19 mouse cellular contexts compared by ENCODE assay signal in genomic region chrX:81732506-81732905, GRCm38 (mm10).
"Had no signal": no experiment of that assay in that cellular context is flagged by ENCODE, and none has a peak within 500 bp of the region (broad histone marks: within the 10 kb centered on the region; RNA-seq: fewer than 3 reads in every experiment).

No protein-coding gene starts in this region.

- DNase-seq: lung, adult 18-20 months; lung, embryonic 14.5 days; lung, postnatal 10 days; lung, postnatal 4 days; midbrain, embryonic 14.5 days; retina, postnatal 1 day; right cerebral cortex, adult 18-20 months; right cerebral cortex, postnatal 25 days; thymus, adult 2 months; thymus, postnatal 25 days; thymus, postnatal 4 days had no signal

- H3K27ac ChIP-seq: liver, embryonic 14.5 days; midbrain, embryonic 10.5 days; midbrain, embryonic 12.5 days; neural tube, embryonic 13.5 days; neural tube, embryonic 15.5 days; stomach, embryonic 15.5 days; stomach, postnatal 0 days had no signal

- H3K4me2 ChIP-seq: lung, embryonic 14.5 days; midbrain, embryonic 12.5 days; neural tube, embryonic 13.5 days; neural tube, embryonic 15.5 days; stomach, embryonic 15.5 days had no signal

- ATAC-seq: midbrain, embryonic 16.5 days had no signal

- H3K9ac ChIP-seq: liver, embryonic 14.5 days; lung, embryonic 14.5 days; midbrain, embryonic 12.5 days; neural tube, embryonic 13.5 days; neural tube, embryonic 15.5 days; stomach, embryonic 15.5 days had no signal

- H3K4me1 ChIP-seq: midbrain, embryonic 10.5 days; midbrain, embryonic 12.5 days; neural tube, embryonic 13.5 days; neural tube, embryonic 15.5 days; stomach, embryonic 15.5 days had no signal

- H3K36me3 ChIP-seq: midbrain, embryonic 10.5 days; midbrain, embryonic 12.5 days; neural tube, embryonic 13.5 days; neural tube, embryonic 15.5 days; stomach, embryonic 15.5 days had no signal

- H3K4me3 ChIP-seq: midbrain, embryonic 10.5 days; midbrain, embryonic 12.5 days; neural tube, embryonic 13.5 days; neural tube, embryonic 15.5 days; stomach, embryonic 15.5 days had no signal

- H3K9me3 ChIP-seq: midbrain, embryonic 10.5 days; midbrain, embryonic 12.5 days; neural tube, embryonic 13.5 days; neural tube, embryonic 15.5 days; stomach, embryonic 15.5 days had no signal

- H3K27me3 ChIP-seq: midbrain, embryonic 12.5 days; neural tube, embryonic 13.5 days; neural tube, embryonic 15.5 days; stomach, embryonic 15.5 days had no signal
